Mouse (Mus musculus) mouse embryonic stem cell (cell line): ENCODE measurements around the gene Tmem177.

Experiments used
- in situ Hi-C, 2 experiments: fragments of 300-500 bp; cut with MboI; formaldehyde crosslinking; loops; 1 replicate in 1 of 2; 3 replicates in 1 of 2; pipeline ENCODE4 v1.14.3; 2019 to 2020; ENCODE audit warnings: low sequenced_read_pairs in 2 of 2, low pct_unique_long_range_greater_than_20kb in 1 of 2, mixed read lengths in 1 of 2; ENCODE audit not compliant: unreplicated experiment in 1 of 2

Tmem177 gene

GRCm38 (mm10) chr1:119912953-119913814, at the start of gene Tmem177:
Gene Tmem177 (minus strand): TSS chr1:119913208.
- in situ Hi-C loops, result no loop called here

DNA sequence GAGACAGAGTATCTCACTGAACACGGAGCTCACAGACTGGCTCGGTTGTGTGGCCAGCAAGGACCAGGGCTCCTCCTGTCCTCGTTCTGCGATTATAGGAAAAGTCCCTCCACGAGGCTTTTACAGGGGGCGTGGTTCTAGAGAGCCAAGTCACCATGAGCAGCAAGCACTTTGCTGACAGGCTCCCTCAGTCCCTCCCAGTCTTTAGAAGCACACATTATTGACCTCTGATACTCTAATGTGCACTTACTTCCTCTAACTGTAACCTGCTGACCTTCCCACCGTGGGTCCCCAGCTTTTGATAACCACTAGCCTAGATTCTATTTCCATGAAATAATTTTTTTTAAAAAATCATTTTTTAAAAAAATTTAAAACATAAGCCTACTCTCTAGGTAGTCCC, 46.9 kb upstream of the Tmem177 start:
- in situ Hi-C loops, result no loop called here

DNA sequence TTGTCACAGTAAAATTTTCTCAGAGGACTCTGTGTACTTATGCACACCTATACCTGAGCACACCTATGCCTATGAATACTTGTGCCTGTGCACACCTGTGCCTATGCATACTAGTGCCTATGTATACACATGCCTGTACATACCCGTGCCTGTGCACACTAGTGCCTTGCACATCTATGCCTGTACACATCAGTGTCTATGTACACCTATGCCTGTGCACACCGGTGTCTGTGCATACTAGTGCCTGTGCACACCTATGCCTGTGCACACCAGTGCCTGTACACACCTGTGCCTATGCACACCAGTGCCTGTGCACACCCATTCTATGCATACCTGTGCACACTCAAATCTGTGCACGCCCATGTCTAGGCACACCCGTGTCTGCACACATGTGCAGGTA, 46.5 kb upstream of the Tmem177 start:
- in situ Hi-C loops, result no loop called here

- in situ Hi-C loops, result no loop called here
These were observed 44.8 kb upstream of the Tmem177 start for GRCm38 (mm10) chr1:119957716-119958222.

- in situ Hi-C loops, result no loop called here
These were observed 41.7 kb upstream of the Tmem177 start for GRCm38 (mm10) chr1:119954680-119955079.

- in situ Hi-C loops, result no loop called here
These were observed 40.4 kb upstream of the Tmem177 start for GRCm38 (mm10) chr1:119953456-119953855.

DNA sequence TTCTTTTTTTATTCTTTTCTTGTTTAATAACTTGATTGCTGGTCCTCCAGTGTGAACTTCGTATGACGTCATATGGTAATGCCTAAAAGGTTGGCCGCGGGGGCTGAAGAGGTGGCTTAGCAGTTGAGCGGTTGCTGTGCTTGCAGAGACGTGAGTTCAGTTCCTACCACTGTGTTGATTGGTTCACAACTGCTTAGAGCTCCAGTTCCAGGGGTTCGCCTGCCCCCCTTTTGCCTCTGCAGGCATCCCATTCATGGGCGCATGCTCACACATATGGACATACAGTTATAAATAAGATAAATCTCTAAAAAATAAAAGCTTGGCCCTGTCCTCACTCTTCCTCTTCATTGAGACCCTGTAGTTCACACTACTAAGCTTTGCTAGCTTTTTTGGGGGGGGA, 37.1 kb upstream of the Tmem177 start:
- in situ Hi-C loops, result no loop called here

GRCm38 (mm10) chr1:119936861-119937260, 23.9 kb upstream of the Tmem177 start:
- in situ Hi-C loops, result no loop called here

GRCm38 (mm10) chr1:119931421-119932150, 18.6 kb upstream of the Tmem177 start:
- in situ Hi-C loops, result no loop called here

DNA sequence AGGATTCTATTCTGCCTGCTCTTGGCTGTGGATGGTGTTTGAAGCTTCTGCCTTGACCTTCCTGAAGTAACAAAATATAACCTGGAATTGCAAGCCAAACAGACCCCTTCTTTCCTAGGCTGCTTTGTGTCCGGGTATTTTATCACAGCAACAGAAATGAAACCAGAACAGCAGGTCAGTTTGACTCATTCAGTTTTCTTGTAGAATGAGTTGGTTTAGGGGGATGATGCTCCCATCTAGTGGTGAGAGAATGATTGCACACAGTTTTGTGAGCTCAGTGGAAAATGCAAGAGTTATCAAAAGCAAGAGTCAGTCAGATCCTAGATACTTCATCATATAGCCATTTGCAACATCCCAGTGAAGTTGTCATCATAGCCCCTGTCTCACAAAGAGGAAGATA, 16.7 kb upstream of the Tmem177 start:
- in situ Hi-C loops, result no loop called here

- in situ Hi-C loops, result no loop called here
These were observed 6.3 kb upstream of the Tmem177 start for GRCm38 (mm10) chr1:119919299-119919698.

DNA sequence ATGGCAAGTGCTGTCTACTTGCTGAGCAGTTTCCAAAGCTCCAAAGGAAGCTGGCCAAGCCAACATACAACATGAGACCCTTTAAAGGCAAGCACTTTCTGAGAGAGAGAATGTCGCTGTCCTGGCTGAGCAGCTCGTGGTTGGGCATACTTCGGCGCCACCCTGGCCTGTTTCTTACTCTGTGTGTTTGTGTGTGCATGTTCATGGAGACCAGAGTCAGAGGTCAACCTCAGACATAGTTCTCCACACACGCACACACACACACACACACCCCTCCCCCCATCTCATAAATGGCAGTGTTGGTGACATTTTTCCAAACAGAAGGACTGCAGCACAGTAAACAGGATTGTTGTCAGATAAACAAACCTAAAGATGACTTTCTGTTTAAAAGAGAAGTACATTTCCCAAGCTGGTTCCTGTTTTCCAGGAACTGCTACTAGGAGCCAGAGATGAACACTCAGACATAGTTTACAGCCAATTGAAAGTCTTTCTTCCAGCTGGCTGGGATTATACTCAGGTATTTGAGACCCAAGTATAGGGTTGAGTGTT, 3.9 kb upstream of the Tmem177 start:
- in situ Hi-C loops, result no loop called here

- in situ Hi-C loops, result no loop called here
These were observed 5.7 kb downstream of the Tmem177 start for GRCm38 (mm10) chr1:119907206-119907748.

DNA sequence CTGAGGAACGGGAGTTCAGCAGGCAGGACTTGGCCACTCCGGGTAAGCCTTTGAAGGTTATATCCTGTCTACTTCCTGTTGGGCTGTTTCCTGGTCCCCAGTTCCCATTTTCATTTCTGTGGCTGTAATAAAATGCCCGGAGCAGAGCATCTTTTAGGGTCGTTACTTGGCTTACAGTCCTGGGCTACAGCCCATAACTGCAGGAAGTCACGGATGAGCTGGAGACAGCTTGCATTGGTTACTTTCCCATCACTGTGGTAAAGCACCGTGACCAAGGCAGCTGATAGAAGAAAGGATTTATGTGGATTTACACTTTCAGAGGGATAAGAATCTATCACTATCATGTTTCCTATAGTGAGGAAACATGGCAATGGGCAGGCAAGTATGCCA, 9.8 kb downstream of the Tmem177 start:
- in situ Hi-C loops, result no loop called here

DNA sequence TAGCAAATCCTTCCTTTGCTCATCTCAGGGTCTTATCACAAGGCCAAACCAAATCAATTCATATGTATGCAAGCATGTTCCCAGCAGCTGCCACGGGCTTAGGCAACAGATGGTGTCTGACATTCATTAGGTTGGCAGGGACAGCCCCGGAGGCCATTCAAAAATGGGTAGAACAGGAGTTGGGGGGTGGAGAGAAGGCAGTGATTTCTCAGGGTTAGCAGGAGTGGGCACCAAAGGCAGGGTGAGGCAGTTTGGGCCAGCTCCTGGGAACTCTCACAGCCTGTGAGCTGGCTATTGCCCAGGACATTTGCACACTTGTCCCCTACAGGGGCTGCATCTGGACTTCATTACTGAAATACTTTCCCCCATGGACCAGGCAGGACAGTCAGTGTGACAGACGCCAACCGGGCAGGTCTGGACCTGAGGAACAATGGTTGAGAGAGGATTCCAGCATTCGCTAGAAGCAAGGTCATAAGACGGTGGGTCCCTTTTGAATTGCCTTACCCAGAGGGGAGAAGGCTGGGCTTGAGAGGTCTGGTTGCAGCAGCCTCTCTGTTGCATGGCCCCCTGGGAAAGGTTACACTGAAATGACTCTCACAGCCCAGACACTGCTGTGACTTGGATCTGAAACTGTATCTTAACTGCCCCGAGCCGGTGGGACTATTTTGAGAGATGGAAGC, 10.3 kb downstream of the Tmem177 start:
- in situ Hi-C loops, result no loop called here

DNA sequence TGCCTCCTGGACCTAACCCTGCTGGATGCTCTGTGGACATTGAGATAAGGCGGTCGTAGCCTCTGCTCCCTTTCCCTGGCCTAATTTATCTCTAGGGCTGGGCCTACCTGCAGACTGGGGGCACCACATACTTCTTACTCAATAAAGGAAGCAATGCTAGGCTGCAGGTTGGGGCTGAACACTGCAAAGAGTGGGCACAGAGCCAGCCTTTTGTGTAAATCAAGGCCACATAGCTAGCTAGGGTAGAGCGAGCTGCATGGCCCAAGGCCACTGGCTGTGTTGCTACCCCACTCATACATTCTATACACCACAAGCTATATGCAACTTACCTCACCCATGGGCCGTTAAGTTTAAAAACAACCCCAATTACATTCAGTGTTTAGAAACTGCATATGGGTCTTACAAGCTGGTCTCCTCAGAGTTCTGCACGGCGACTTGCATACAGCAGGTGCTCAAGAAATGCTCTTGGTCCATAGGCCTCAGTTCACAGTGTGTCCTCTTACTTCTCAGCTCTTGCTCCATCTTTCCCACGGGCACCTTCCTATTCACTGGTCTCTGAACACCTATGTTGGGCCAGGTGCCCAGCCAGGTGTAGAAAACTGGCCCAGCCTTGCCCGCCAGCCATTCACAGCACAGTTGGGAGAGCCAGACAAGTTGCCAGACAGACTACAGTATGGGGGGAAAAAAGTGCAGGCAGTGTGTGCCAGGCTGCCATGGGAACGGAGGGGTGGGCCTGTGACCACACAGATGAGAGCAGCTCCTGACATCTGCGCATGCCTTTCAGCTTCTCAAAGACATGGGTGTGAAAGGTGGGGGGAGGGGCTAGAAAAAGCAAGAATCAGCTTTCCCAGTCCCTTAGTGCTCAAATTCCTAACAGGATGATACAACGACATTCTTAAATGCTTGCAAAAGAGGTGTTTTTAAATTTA, 13.5 kb downstream of the Tmem177 start:
- in situ Hi-C loops, result no loop called here

GRCm38 (mm10) chr1:119894936-119895335, 18.1 kb downstream of the Tmem177 start:
- in situ Hi-C loops, result no loop called here

GRCm38 (mm10) chr1:119893600-119893999, 19.4 kb downstream of the Tmem177 start:
- in situ Hi-C loops, result no loop called here
